Mouse (Mus musculus) testis, adult 2 months (tissue): Measurements from ENCODE around the gene 9530068E07Rik. TPM values are rescaled to one million over a fixed set of nuclear protein-coding genes. Genes with fewer than 3 reads are reported as not detected.

Experiments used
- H3K27ac ChIP-seq: fragments of 200-500 bp; 2 replicates; pipeline ENCODE4 v1.5.1; 2012; ENCODE audit warnings: low read depth, low read length; ENCODE audit not compliant: control insufficient read depth, insufficient read depth
- H3K27me3 ChIP-seq: fragments of 200-500 bp; 2 replicates; pipeline ENCODE4 v1.6.1; 2012; ENCODE audit warnings: mild to moderate bottlenecking, low read length, moderate library complexity; ENCODE audit not compliant: control insufficient read depth, insufficient read depth
- H3K36me3 ChIP-seq: fragments of 200-500 bp; 2 replicates; pipeline ENCODE4 v1.6.1; 2012; ENCODE audit warnings: mild to moderate bottlenecking, low read length; ENCODE audit not compliant: control insufficient read depth, insufficient read depth
- H3K4me1 ChIP-seq: fragments of 200-500 bp; 2 replicates; pipeline ENCODE4 v1.6.1; 2012; ENCODE audit warnings: low read length; ENCODE audit not compliant: control insufficient read depth, insufficient read depth
- H3K4me3 ChIP-seq: fragments of 200-500 bp; 2 replicates; pipeline ENCODE4 v1.5.1; 2012; ENCODE audit warnings: low read depth, mild to moderate bottlenecking, low read length, moderate library complexity, mixed read lengths; ENCODE audit not compliant: control insufficient read depth
- CTCF ChIP-seq: fragments of 200-500 bp; IDR thresholded peaks from 2 replicates; pipeline ENCODE4 v1.5.1; 2012; ENCODE audit warnings: low read depth, mild to moderate bottlenecking, inconsistent platforms, low read length, moderate library complexity; ENCODE audit not compliant: control insufficient read depth, insufficient read depth, insufficient replicate concordance
- POLR2A ChIP-seq: fragments of 200-500 bp; IDR thresholded peaks from 2 replicates; pipeline ENCODE4 v1.6.1; 2012; ENCODE audit warnings: low read depth, mild to moderate bottlenecking, inconsistent platforms, low read length, moderate library complexity; ENCODE audit not compliant: control insufficient read depth
- polyA plus RNA-seq: library from polyadenylated mRNA; depleted of rRNA; stranded (reverse); fragments of >200 nt; gene quantifications from 2 replicates; pipeline ENCODE4 v1.2.3, GENCODE M21; 2012

The 9530068E07Rik gene
- polyA plus RNA-seq, 1 experiment = 70.2 TPM

GRCm38 (mm10) chr11:52421053-52421778 is 25.0 kb downstream of the 9530068E07Rik start:
- no peaks in the 10 kb centered on the region for H3K4me1 ChIP-seq
- TF ChIP-seq CTCF = peak; percentile 10; the same call in 1 of the 2 replicates
- TF ChIP-seq POLR2A = no peak
- no peak overlapping the region for H3K4me3 ChIP-seq
- H3K27ac ChIP-seq = no peak overlapping the region
- H3K27me3 ChIP-seq = no peaks in the 10 kb centered on the region
- no peaks in the 10 kb centered on the region for H3K36me3 ChIP-seq

DNA sequence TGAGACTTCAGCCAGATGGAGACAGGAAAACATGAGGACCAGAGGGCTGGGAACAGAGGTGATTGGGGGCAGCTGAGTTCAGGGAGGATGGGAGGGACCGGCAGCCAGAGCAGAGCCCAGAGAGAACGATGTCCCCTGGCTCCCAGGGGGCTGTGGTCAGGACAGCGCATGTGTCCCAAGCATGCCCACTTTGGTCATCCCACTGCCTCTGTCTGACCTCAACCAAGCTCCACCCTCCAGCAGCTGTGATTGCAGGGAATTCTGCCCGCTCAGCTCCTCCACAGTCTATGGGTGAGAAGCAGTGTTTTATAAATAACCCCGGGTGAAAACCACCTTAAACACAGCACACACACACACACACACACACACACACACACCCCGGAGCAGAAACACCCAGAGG is 33.2 kb downstream of the 9530068E07Rik start:
- no peak for TF ChIP-seq POLR2A
- TF ChIP-seq CTCF = no peak
- Histone ChIP-seq H3K4me3 (no peak overlapping the region), H3K27ac (no peak overlapping the region), H3K27me3 (no peaks in the 10 kb centered on the region), H3K36me3 (no peaks in the 10 kb centered on the region), H3K4me1 (no peaks in the 10 kb centered on the region)

DNA sequence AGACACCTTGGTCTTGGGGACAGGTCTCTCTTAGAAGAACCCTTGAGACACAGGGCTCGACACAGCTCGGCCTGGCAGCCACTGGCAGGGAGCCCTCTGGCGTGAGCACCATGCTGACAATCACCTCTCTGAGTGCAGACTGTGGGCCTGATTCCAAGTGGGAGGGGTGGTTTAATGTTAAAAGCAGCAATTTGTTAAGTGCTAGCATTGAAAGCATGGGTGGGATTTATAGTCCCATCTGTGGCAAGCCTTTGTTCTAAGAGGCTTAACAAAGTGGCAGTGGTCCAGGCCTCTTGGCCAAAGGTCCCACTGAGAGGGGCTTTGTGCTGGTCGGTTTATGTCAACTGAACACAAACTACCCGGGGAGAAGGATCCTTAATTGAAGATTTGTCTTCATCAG is 35.4 kb downstream of the 9530068E07Rik start:
- no peak overlapping the region for H3K4me3 ChIP-seq
- H3K4me1 ChIP-seq = no peaks in the 10 kb centered on the region
- TF ChIP-seq CTCF (no peak), POLR2A (no peak)
- H3K36me3 ChIP-seq = no peaks in the 10 kb centered on the region
- no peaks in the 10 kb centered on the region for H3K27me3 ChIP-seq
- no peak overlapping the region for H3K27ac ChIP-seq

- no peak for TF ChIP-seq CTCF
- TF ChIP-seq POLR2A = no peak
- no peak overlapping the region for H3K4me3 ChIP-seq
- no peaks in the 10 kb centered on the region for H3K27me3 ChIP-seq
- no peak overlapping the region for H3K27ac ChIP-seq
- no peaks in the 10 kb centered on the region for H3K36me3 ChIP-seq
- H3K4me1 ChIP-seq = no peaks in the 10 kb centered on the region
Measured at GRCm38 (mm10) chr11:52432148-52432547, 35.9 kb downstream of the 9530068E07Rik start.

DNA sequence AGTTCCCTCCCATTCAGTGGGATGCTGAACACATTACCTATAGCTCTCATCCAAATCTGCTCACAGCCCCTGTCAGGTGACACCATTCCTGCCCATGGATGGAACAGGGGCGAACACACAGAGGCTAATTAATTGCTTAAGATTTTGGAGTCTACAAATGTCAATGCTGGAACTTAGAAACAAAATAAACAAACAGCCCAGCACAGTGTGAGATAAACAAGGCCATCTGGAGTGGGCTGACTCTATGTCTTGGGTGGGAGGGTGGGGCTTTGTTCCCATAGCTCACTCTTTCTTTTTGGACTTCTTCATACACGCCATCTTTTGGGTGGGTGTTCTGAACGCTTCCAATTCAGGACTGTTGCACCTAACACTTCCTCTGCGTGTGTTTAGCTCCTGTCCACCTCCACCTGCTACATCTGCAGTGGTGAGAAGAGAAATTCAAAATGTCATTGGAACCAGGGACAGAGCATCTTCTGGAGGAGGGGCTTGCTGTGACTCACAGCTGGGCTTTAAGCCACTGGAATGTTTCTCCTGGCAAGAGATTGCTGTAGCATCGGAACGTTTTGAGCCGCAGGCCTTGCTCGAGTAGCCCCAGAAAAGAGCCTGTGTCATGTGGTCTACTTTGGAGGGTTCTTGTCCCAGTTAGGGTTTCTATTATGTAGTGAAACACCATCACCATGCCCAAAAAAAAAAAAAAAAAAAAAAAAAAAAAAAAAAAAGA is 37.0 kb downstream of the 9530068E07Rik start:
- no peaks in the 10 kb centered on the region for H3K36me3 ChIP-seq
- TF ChIP-seq POLR2A = no peak
- TF ChIP-seq CTCF = no peak
- H3K27ac ChIP-seq = no peak overlapping the region
- H3K4me3 ChIP-seq = no peak overlapping the region
- H3K27me3 ChIP-seq = no peaks in the 10 kb centered on the region
- H3K4me1 ChIP-seq = no peaks in the 10 kb centered on the region

GRCm38 (mm10) chr11:52433797-52434195 is 37.6 kb downstream of the 9530068E07Rik start:
- Histone ChIP-seq H3K4me1 (no peaks in the 10 kb centered on the region), H3K4me3 (no peak overlapping the region), H3K36me3 (no peaks in the 10 kb centered on the region), H3K27ac (no peak overlapping the region), H3K27me3 (no peaks in the 10 kb centered on the region)
- no peak for TF ChIP-seq POLR2A
- no peak for TF ChIP-seq CTCF

DNA sequence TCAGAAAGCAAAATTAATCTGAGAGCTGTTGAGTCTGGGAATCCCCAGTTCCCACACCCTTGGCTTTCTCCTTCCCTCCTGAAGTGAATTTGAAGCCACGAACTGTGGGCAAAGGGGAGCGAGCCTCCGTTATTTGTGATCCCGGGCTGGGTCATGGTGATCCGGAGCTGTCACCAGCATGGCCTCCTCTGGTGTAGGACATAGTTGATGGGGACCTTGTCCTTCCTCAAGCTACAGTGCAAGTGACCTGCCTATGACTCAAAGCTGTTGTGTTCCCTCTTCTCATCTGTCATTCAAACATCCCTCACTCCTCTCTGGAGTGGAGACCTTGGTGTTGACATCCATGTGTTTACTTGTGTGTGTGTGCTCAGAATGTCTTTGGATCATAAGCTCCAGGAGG is 39.2 kb downstream of the 9530068E07Rik start:
- Histone ChIP-seq H3K4me1 (no peaks in the 10 kb centered on the region), H3K36me3 (no peaks in the 10 kb centered on the region), H3K27me3 (no peaks in the 10 kb centered on the region), H3K4me3 (no peak overlapping the region), H3K27ac (no peak overlapping the region)
- TF ChIP-seq POLR2A = no peak
- no peak for TF ChIP-seq CTCF
